Mouse (Mus musculus) skeletal muscle tissue, postnatal 0 days (tissue): ENCODE measurements around the gene Lrch2. TPM values are rescaled to one million over a fixed set of nuclear protein-coding genes. Genes with fewer than 3 reads are reported as not detected.

Experiments used
- polyA plus RNA-seq: library from polyadenylated mRNA; unstranded; fragments of >200 nt; fragmentation: Nextera tagmentation; extraction: Ambion mirVana; gene quantifications from 2 replicates; pipeline ENCODE4 v1.2.1, GENCODE M21; 2015

Lrch2 gene
- polyA plus RNA-seq, result 1.5 and 1.6 TPM in 2 replicates

GRCm38 (mm10) chrX:147553421-147554201 lies at the start of gene Lrch2:
Lrch2 (minus strand) TSS chrX:147554081.

DNA sequence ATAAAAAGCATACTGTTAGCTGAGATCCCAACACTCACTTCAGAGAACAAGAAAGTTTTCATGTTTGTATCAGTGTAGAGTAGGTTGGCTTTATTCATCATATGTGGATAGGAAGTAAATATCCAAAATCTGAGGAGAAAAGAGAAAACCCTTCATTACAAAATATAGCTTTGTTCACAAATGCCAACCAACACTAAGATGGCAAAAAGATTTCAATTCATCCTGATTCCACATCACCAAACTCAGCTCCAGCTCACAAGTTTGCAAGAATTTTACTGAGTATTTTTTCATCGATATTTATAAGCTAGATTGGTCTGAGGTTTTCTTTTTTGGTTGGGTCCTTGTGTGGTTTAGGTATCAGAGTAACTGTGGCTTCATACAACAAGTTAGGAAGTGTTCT lies 100.3 kb downstream of the Lrch2 start, which contains the start of gene Vmn1r239-ps:
Gene Vmn1r239-ps (minus strand): TSS at position 101 of the 400 bp plus-strand sequence.

GRCm38 (mm10) chrX:147429129-147429528 lies 124.8 kb downstream of the Lrch2 start, which contains the start of gene Il13ra2:
Il13ra2 (minus strand) TSS chrX:147429192.

Other genes starting within 250 kb of the Lrch2 start
- 0.06 TPM in 1 of 2 replicates, not detected in the other for gene Il13ra2, start 124.9 kb downstream of the Lrch2 start, polyA plus RNA-seq
- not detected in 2 replicates for gene Vmn1r239-ps, start 100.4 kb downstream of the Lrch2 start, polyA plus RNA-seq
- gene Gm15128, start 211.9 kb upstream of the Lrch2 start, polyA plus RNA-seq, result not detected in 2 replicates